Mouse (Mus musculus): Measurements from ENCODE around the gene Kti12.
A peak's percentile ranks its signal among the peaks of the same experiment; 100 is the strongest.

The Kti12 gene

GRCm38 (mm10) chr4:108869730-108870374, 22.3 kb downstream of the Kti12 start:
- DNase-seq = peak; percentile 76 to 91

GRCm38 (mm10) chr4:108873746-108874145, 26.2 kb downstream of the Kti12 start:
- no peak for DNase-seq

GRCm38 (mm10) chr4:108877901-108878300, 30.3 kb downstream of the Kti12 start:
- no peak for DNase-seq

GRCm38 (mm10) chr4:108878963-108879822, 31.6 kb downstream of the Kti12 start, which contains the start of gene Rab3b:
Gene Rab3b, plus strand, starts transcription at chr4:108879063.
- peak; percentile 33 to 51 for DNase-seq

- DNase-seq = peak in 1 of 2 experiments; percentile 23
Measured at GRCm38 (mm10) chr4:108883815-108884214, 36.2 kb downstream of the Kti12 start.

- no peak for DNase-seq
Measured at GRCm38 (mm10) chr4:108887456-108887855, 39.9 kb downstream of the Kti12 start.

- no peak for DNase-seq
Measured at GRCm38 (mm10) chr4:108890876-108891275, 43.3 kb downstream of the Kti12 start.
